Mouse (Mus musculus): ENCODE results near the gene B630019K06Rik. TPM values are rescaled to one million over a fixed set of nuclear protein-coding genes. Genes with fewer than 3 reads are reported as not detected.

Gene B630019K06Rik
- total RNA-seq (2012; rRNA removed) (not detected in 2 replicates), total RNA-seq (2014; rRNA removed) (0.08 TPM in 1 of 2 replicates, not detected in the other), polyA plus RNA-seq (2012; ENCODE audit: insufficient read length, low read depth) (0.11 TPM in 1 of 2 replicates, not detected in the other)

DNA sequence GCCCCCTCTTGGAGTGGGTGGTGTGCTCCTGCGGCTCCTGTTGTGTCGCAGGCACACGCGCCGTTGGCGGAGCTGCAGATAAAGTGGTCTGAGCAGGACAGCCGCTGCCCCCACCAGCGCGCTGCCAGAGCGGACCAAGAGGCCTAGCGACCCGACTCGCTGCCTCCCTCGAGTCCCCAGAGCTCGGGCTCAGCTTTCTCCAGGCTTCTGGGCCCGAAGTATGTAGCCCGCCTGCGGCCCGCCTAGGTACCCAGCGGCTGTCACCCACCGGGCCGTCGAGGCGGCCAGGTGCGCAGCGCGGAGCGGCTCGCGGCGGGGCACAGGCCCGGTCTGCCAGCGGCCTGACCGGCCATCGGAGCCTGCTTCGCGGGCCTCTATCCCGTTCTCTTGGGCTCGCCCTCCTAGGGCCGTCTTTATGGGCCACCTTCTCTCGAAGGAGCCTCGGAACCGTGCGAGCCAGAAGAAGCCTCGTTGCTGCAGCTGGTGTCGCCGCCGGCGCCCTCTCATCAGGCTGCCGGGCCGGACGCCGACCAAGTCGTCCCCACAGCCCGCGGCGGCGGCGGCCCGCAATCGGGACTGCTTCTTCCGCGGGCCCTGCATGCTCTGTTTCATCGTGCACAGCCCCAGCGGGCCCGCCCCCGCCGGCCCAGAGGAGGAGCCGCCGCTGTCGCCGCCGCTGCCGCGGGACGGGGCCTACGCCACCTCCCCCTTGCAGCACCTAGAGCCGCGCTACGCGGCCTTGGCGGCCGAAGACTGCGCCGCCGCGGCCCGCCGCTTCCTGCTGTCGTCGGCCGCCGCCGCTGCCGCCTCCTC, at the start of gene B630019K06Rik:
B630019K06Rik (plus strand) TSS at position 40 of the 813 bp plus-strand sequence.
- in situ Hi-C loops (cut with MboI; ENCODE audit: low pct_ligation_motif_present, low pct_unique_long_range_greater_than_20kb, low sequenced_read_pairs) (no loop called here), dilution Hi-C loops (cut with MboI; ENCODE audit: extremely low pct_ligation_motif_present, extremely low pct_unique_long_range_greater_than_20kb, low sequenced_read_pairs) (no loop called here)
- Histone ChIP-seq H3K4me1 (ENCODE audit: control insufficient read depth in 1 of 2, insufficient read depth in 2 of 2) (no peaks in the 10 kb centered on the region), H3K36me3 (replicated peaks in 1 of 2; ENCODE audit: control insufficient read depth in 1 of 2, insufficient read depth in 1 of 2, low read length in 1 of 2) (no peaks in the 10 kb centered on the region), H3K79me2 (replicated peaks; ENCODE audit: control insufficient read depth, extremely low read depth, insufficient read depth, poor library complexity, severe bottlenecking) (no peaks in the 10 kb centered on the region), H3K9ac (ENCODE audit: insufficient read depth, low read depth) (no peak within 1 kb of the TSS), H3K27me3 (replicated peaks) (no peaks in the 10 kb centered on the region), H3K4me2 (ENCODE audit: insufficient read depth, low read depth, poor library complexity, severe bottlenecking) (no peak within 1 kb of the TSS), H3K27ac (ENCODE audit: insufficient read depth, low read depth) (no peak within 1 kb of the TSS), H3K4me3 (replicated peaks in 1 of 3; ENCODE audit: low read depth in 2 of 3, low read length in 2 of 3, poor library complexity in 1 of 3) (no peak within 1 kb of the TSS), H3K9me3 (replicated peaks; ENCODE audit: low read length) (no peaks in the 10 kb centered on the region)
- DNase-seq (ENCODE audit: extremely low read depth) = no peak
- TF ChIP-seq MYC (IDR thresholded peaks at IDR 0.05; ENCODE audit: low read depth, low read length) (no peak), ZNF384 (IDR thresholded peaks at IDR 0.05; ENCODE audit: low read depth, low read length) (no peak), ZMIZ1 (IDR thresholded peaks at IDR 0.05; ENCODE audit: low read depth, low read length) (no peak), CTCF (conservative IDR thresholded peaks at IDR 0.05 in 1 of 2, IDR thresholded peaks at IDR 0.05 in 1 of 2; ENCODE audit: low read depth in 2 of 2, low read length in 2 of 2) (no peak), SMC3 (IDR thresholded peaks at IDR 0.05; ENCODE audit: low read depth, low read length) (no peak), RAD21 (IDR thresholded peaks at IDR 0.05; ENCODE audit: low read depth, low read length) (no peak), USF1 (IDR thresholded peaks at IDR 0.05; ENCODE audit: low read depth, low read length) (no peak), POLR2A (IDR thresholded peaks at IDR 0.05; ENCODE audit: low read depth, low read length) (no peak), ZC3H11A (IDR thresholded peaks at IDR 0.05; ENCODE audit: low read depth, low read length) (no peak), IRF4 (IDR thresholded peaks at IDR 0.05; ENCODE audit: low read depth, low read length) (no peak), POLR2AphosphoS2 (IDR thresholded peaks at IDR 0.05; ENCODE audit: low read depth, low read length) (no peak), USF2 (conservative IDR thresholded peaks at IDR 0.05; ENCODE audit: low read depth, low read length) (no peak)

DNA sequence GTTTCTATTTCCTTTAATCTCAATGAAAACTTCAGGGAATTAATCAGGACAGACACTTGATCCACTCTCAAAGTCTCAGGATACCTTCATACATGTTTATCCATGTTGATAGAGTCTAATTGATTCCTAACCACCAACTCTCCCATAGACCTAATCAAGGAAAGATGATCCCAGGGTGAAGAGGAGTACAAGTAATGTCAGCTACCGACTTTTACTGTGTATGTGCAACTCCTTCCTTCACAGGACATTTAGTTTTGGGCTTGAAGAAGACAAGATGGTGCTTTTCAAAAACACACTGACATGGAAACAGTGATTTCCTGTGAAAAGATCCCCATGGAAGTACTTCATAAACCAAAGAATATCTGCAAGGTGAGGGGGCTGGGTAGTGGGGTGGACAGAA, 48.5 kb upstream of the B630019K06Rik start, which contains the start of gene Gm6592:
Gm6592 (plus strand) TSS at position 301 of the 400 bp plus-strand sequence.
- no peak for DNase-seq (ENCODE audit: extremely low read depth)
- in situ Hi-C loops (cut with MboI; ENCODE audit: low pct_ligation_motif_present, low pct_unique_long_range_greater_than_20kb, low sequenced_read_pairs) = no loop called here
- H3K4me2 ChIP-seq (ENCODE audit: insufficient read depth, low read depth, poor library complexity, severe bottlenecking) = no peak within 1 kb of the TSS
- dilution Hi-C loops (cut with MboI; ENCODE audit: extremely low pct_ligation_motif_present, extremely low pct_unique_long_range_greater_than_20kb, low sequenced_read_pairs) = no loop called here
- H3K79me2 ChIP-seq (replicated peaks; ENCODE audit: control insufficient read depth, extremely low read depth, insufficient read depth, poor library complexity, severe bottlenecking) = no peaks in the 10 kb centered on the region
- H3K36me3 ChIP-seq (replicated peaks in 1 of 2; ENCODE audit: control insufficient read depth in 1 of 2, insufficient read depth in 1 of 2, low read length in 1 of 2) = no peaks in the 10 kb centered on the region
- no peaks in the 10 kb centered on the region for H3K9me3 ChIP-seq (replicated peaks; ENCODE audit: low read length)
- no peak within 1 kb of the TSS for H3K9ac ChIP-seq (ENCODE audit: insufficient read depth, low read depth)
- no peak within 1 kb of the TSS for H3K27ac ChIP-seq (ENCODE audit: insufficient read depth, low read depth)
- H3K27me3 ChIP-seq (replicated peaks) = no peaks in the 10 kb centered on the region
- no peaks in the 10 kb centered on the region for H3K4me1 ChIP-seq (ENCODE audit: control insufficient read depth in 1 of 2, insufficient read depth in 2 of 2)
- TF ChIP-seq ELF1 (IDR thresholded peaks at IDR 0.05; ENCODE audit: low read depth, low read length) = no peak
- no peak for TF ChIP-seq IRF4 (IDR thresholded peaks at IDR 0.05; ENCODE audit: low read depth, low read length)
- no peak for TF ChIP-seq MEF2A (IDR thresholded peaks at IDR 0.05; ENCODE audit: borderline replicate concordance, low read depth, low read length)
- TF ChIP-seq POLR2A (IDR thresholded peaks at IDR 0.05; ENCODE audit: low read depth, low read length) = no peak
- TF ChIP-seq JUND (conservative IDR thresholded peaks at IDR 0.05; ENCODE audit: low read depth, low read length) = no peak
- no peak for TF ChIP-seq TCF12 (IDR thresholded peaks at IDR 0.05; ENCODE audit: low read depth, low read length)
- TF ChIP-seq RCOR1 (conservative IDR thresholded peaks at IDR 0.05; ENCODE audit: low read depth, low read length) = no peak
- TF ChIP-seq ETS1 (conservative IDR thresholded peaks at IDR 0.05; ENCODE audit: low read depth, low read length) = no peak
- TF ChIP-seq SMC3 (IDR thresholded peaks at IDR 0.05; ENCODE audit: low read depth, low read length) = no peak
- no peak within 1 kb of the TSS for H3K4me3 ChIP-seq (replicated peaks in 1 of 3; ENCODE audit: low read depth in 2 of 3, low read length in 2 of 3, poor library complexity in 1 of 3)
